Mouse (Mus musculus) left cerebral cortex, postnatal 25 days (tissue): ENCODE data around the gene Per1. TPM values are rescaled to one million over a fixed set of nuclear protein-coding genes. Genes with fewer than 3 reads are reported as not detected.

Experiments used
- DNase-seq, 2 experiments: peaks; one replicate each; pipeline ENCODE4 v3.0.0; 2022; ENCODE audit warnings: low spot score in 2 of 2, mixed read lengths in 1 of 2
- intact Hi-C: fragments of 180-260 bp; cut with DNase I; formaldehyde crosslinking; loops from one replicate; pipeline ENCODE4 v1.15.1; 2025
- total RNA-seq, 2 experiments: library from RNA; stranded (reverse); gene quantifications; 2 replicates each; pipeline ENCODE4 v1.2.3; 2021

The Per1 gene
- total RNA-seq, 2 experiments from 2014 or later: 98.9 to 108 TPM

DNA sequence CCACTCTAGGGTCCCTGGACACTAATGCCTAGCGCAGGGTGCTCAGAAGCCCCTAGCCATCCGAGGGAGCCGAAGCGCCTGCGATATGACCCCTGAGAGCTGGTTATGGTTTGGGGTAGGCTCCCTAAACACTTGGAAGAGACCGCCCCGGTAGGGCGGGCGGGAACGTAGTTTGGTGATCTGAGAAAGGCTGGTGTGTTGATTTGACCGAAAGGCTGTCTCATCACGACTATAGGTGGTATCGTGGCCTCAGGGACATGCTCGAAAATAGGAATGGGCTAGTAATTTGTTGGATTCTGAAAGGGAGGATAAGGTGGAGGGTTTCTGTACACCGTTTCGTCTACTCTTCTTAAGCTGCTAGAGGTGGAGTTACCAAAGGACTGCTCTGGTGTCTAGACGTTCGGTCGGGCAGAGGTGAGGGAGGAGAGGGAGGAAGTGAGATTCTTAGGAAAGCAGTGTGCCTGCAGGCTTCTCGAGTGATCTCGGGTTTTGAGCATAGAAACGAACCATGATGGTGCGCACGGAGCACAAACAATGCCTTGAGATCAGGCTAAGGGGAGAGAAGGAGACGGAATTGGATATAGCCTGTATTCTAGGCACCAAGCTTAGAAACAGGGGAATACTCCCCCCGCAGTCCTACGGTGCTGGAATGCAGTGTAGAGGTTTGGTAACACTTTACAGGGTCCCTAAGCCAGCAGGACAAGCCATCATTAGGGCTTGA is 654 bp downstream of the Per1 start:
- no peak for DNase-seq
- intact Hi-C loops: loop anchor here (2.0 to 5.0 kb wide), 3 partner anchors 29 to 322 kb away; partner anchors contain the start of gene Chd3

GRCm38 (mm10) chr11:69096360-69096986 is 1.5 kb downstream of the Per1 start:
- no peak for DNase-seq
- intact Hi-C loops: loop anchor here (5.0 kb wide), 2 partner anchors 271 to 321 kb away; partner anchors contain the start of gene Chd3

- peak; percentile 94 to 99 for DNase-seq
Observed at GRCm38 (mm10) chr11:69096987-69097900, 2.2 kb downstream of the Per1 start.

GRCm38 (mm10) chr11:69098039-69098761 is 3.2 kb downstream of the Per1 start:
- intact Hi-C loops: loop anchor here (2.0 to 5.0 kb wide), 3 partner anchors 25 to 319 kb away; partner anchors contain the start of genes 9130213A22Rik and Chd3
- peak in 1 of 2 experiments; percentile 74 for DNase-seq

More at GRCm38 (mm10) chr11:69096987-69097900, 2.2 kb downstream of the Per1 start:
- intact Hi-C loops: loop anchor here (5.0 kb wide), 2 partner anchors 270 to 320 kb away; partner anchors contain the start of gene Chd3

GRCm38 (mm10) chr11:69098762-69099091 is 3.7 kb downstream of the Per1 start:
- intact Hi-C loops: loop anchor here (2.0 to 5.0 kb wide), 3 partner anchors 24 to 319 kb away; partner anchors contain the start of genes 9130213A22Rik and Chd3

GRCm38 (mm10) chr11:69099177-69099914 is 4.3 kb downstream of the Per1 start:
- peak; percentile 59 to 71 for DNase-seq
- intact Hi-C loops: loop anchor here (2.0 to 5.0 kb wide), 3 partner anchors 23 to 318 kb away; partner anchors contain the start of genes 9130213A22Rik and Chd3

More at GRCm38 (mm10) chr11:69098762-69099091, 3.7 kb downstream of the Per1 start:
- peak; percentile 96 to 98 for DNase-seq

DNA sequence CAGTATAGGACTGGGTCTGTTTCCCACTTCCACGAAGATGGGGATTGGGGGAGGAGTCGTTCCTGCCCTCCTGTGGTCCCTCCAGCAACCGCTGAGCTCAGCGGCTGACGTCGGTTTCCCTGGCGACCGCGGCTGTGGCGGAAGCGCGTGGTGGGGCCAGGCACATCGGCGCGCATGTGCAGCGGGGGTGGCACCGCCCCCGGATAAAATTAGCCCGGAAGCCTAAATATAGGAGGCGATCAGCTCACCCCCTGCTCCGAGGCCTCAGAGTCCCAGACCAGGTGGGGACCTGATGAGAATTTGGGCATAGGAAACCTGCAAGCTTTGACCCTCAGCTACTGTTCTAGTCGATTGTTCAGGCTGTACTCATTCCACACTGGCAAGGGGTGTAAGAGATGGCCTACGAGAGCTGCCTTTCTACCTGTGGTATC is 4.9 kb downstream of the Per1 start:
- DNase-seq: peak; percentile 94 to 97
- intact Hi-C loops: loop anchor here (2.0 to 5.0 kb wide), 3 partner anchors 23 to 317 kb away; partner anchors contain the start of genes 9130213A22Rik and Chd3

DNA sequence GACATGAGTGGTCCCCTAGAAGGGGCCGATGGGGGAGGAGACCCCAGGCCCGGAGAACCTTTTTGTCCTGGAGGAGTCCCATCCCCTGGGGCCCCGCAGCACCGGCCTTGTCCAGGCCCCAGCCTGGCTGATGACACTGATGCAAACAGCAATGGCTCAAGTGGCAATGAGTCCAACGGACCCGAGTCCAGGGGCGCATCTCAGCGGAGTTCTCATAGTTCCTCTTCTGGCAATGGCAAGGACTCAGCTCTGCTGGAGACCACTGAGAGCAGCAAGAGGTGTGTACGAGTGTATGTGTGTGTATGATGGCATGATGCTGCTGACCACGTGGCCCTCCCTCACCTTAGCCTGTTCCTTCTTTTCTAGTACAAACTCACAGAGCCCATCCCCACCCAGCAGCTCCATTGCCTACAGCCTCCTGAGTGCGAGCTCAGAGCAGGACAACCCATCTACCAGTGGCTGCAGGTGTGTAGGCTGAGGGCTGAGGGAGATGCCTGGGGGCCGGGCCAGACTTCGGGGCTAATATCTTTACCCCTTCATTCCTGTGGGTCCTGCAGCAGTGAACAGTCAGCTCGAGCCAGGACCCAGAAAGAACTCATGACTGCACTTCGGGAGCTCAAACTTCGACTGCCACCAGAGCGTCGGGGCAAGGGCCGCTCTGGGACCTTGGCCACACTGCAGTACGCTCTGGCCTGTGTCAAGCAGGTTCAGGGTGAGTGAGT is 5.8 kb downstream of the Per1 start:
- DNase-seq: no peak
- intact Hi-C loops: no loop called here

DNA sequence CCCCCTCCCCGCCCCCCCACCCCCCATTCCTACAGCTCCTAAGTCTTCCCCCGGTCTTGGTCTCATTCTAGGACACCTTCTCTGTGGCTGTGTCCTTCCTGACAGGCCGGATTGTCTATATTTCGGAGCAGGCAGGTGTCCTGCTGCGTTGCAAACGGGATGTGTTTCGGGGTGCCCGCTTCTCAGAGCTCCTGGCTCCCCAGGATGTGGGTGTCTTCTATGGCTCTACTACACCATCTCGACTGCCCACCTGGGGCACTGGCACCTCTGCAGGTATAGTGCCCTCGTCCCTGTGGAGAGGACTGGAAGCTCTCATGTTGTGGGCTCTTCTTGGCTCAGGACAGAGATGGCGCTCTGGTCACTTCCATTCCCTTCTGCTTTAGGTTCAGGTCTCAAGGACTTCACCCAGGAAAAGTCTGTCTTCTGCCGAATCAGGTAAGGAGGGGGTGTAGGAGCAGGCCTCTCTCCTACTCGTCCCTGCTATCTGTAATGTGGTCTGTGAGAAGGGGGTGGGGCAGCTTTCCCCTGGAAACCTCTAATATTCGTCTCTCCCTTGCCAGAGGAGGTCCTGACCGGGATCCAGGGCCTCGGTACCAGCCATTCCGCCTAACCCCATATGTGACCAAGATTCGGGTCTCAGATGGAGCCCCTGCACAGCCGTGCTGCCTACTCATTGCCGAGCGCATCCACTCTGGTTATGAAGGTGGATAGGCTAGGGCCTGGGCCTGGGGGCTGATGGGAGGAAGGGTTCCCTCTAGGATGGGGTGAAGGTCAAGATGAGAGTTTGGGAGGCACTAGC is 6.8 kb downstream of the Per1 start:
- intact Hi-C loops: no loop called here

DNA sequence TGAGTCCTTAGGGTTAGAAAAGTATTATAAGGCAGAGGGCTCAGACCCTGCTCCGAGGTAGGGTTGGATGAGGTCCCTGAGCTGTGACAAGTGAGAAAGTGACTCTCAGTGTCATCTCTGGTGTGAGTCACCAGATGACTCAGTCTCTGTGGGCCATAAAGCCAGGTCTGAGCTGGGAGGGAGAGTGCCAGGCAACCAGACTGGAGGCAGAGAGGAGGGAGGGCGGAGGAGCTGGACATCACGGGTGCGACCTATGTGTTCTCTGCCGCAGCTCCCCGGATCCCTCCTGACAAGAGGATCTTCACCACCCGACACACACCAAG is 7.3 kb downstream of the Per1 start:
- intact Hi-C loops: no loop called here

More for the DNA sequence above, 6.8 kb downstream of the Per1 start:
- no peak for DNase-seq

GRCm38 (mm10) chr11:69103121-69103520 is 8.1 kb downstream of the Per1 start:
- no peak for DNase-seq
- intact Hi-C loops: no loop called here

More for the DNA sequence above, 7.3 kb downstream of the Per1 start:
- DNase-seq: no peak

DNA sequence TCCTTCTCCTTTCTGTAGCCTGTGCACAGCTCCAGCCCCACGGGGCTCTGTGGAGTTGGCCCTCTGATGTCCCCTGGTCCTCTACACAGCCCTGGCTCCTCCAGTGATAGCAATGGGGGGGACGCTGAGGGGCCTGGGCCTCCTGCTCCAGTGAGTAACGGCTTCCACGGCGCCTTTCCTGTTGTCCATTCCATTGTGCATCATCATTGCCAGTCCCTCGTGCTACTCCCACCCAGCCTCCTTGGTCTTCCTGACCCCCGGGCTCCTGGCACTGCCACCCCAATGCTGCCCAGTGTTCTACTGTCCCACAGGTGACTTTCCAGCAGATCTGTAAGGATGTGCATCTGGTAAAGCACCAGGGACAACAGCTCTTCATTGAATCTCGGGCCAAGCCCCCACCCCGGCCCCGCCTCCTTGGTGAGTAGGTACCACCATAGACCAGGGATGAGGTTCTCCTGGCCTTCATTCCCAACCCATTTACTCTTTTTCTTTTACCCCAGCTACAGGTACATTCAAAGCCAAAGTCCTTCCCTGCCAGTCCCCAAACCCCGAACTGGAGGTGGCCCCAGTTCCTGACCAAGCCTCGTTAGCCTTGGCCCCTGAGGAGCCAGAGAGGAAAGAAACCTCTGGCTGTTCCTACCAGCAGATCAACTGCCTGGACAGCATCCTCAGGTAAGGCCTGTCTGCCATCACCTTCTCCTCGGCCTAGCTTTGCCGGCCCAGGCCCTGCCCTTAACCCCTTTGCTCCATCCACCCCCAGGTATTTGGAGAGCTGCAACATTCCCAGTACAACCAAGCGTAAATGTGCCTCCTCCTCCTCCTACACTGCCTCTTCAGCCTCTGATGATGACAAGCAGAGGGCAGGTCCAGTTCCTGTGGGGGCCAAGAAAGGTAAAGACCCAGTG is 8.8 kb downstream of the Per1 start:
- no peak for DNase-seq
- intact Hi-C loops: no loop called here

DNA sequence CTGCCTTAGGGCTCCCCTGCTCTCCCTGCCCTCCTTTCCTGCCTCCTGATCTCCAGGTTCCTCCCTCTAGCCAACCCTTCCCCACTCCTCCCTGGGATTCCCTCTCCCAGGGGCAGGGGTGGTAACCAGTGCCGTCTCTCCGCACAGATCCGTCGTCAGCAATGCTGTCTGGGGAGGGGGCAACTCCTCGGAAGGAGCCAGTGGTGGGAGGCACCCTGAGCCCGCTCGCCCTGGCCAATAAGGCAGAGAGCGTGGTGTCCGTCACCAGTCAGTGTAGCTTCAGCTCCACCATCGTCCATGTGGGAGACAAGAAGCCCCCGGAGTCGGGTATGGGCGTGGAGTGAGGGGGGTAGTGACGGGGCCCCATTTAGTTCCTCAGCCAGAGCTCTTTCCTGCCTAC is 9.5 kb downstream of the Per1 start:
- intact Hi-C loops: no loop called here

DNA sequence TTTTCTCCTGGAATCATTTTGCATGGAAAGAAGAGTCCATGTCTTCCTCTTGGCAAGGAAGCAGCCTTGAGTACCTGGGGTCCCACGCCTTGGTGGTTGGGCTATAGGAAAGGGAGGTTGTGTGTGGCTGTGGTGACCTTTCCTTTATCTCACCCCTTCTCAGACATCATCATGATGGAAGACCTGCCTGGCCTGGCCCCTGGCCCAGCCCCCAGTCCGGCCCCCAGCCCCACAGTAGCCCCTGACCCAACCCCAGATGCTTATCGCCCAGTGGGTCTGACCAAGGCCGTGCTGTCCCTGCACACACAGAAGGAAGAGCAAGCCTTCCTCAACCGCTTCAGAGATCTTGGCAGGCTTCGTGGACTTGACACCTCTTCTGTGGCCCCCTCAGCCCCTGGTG is 10.2 kb downstream of the Per1 start:
- intact Hi-C loops: no loop called here

More for the DNA sequence above, 9.5 kb downstream of the Per1 start:
- DNase-seq: no peak

DNA sequence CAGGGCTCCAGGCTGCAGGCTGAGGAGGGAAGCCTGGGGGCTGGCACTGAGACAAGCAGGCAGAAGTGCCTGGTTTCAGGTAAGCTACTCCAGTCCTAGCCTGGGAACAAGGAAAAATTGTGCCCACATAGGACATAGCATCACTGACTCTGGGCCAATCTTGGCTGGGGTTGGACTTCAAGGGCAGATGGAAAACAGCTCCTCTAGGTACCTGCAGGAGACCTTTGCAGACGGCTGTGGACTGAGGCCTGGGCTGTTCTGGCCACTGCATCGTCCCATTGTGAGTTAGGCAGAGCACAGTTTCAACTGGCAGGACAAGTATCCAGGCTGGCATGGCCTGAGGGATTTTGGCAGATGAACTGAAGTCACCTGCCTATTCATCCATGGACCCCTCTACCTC is 10.8 kb downstream of the Per1 start:
- intact Hi-C loops: no loop called here
- DNase-seq: no peak

More for the DNA sequence above, 10.2 kb downstream of the Per1 start:
- no peak for DNase-seq

DNA sequence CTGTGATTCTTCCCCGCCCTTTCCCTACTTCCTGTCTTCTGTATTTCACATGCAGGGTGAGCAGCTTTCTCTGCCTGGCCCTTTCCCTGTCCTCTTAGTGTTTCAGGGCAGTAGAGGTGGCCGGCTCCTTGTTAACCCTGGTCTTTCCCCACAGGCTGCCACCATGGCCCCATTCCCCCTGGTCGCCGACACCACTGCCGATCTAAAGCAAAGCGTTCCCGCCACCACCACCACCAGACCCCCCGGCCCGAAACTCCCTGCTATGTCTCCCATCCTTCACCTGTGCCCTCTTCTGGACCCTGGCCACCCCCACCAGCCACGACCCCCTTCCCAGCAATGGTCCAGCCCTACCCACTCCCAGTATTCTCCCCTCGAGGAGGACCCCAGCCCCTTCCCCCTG is 11.3 kb downstream of the Per1 start:
- DNase-seq: no peak
- intact Hi-C loops: no loop called here
